Mouse (Mus musculus) cerebellum, adult 11 months (tissue): Measurements from ENCODE around the gene Kif1bp.
A peak's percentile ranks its signal among the peaks of the same experiment; 100 is the strongest.
"Not testable (repeated sequence)": the region's sequence is repeated elsewhere in the genome, so short reads cannot be mapped to it uniquely, and the experiment has no call there.

Experiments
- DNase-seq: peaks from one replicate; pipeline ENCODE4 v3.0.0; 2022

The Kif1bp gene

DNA sequence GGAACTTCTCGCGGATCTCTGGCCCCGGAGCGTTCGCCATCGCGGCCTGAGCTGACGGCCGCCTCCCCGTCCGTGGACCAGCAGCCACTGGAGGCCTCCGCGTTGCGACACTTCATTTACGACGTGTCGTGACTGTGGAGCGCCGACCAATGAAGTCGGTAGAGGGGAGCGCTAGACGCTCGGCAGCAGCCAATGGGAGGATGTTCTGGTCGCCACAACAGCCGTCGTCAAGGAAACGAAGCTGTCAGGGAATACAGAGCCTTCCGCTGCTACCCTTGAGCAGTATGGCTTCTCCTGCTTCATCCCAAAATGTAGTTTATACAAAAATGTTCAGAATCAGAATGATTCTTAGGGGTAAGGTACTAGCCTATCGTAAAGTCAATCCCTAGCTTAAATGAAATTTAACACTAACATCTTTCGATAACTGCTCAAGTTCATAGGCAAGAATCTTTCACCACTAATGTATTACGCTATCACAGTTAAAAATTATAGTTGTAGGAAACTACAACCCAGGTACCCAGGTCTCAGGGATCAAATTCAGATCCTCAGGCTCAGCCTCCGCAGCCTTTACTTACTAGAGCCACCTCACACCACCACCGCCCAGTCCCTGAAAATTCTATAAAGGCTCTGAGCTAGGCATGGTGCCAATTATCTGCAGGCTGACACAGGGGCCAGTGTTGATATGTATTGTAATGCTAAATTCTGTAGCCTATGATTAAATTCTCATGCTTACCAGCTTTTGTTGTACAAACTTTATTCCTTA lies at the start of gene Kif1bp:
Kif1bp (minus strand) TSS at position 120 of the 763 bp plus-strand sequence.
- peak; percentile 94 for DNase-seq

DNA sequence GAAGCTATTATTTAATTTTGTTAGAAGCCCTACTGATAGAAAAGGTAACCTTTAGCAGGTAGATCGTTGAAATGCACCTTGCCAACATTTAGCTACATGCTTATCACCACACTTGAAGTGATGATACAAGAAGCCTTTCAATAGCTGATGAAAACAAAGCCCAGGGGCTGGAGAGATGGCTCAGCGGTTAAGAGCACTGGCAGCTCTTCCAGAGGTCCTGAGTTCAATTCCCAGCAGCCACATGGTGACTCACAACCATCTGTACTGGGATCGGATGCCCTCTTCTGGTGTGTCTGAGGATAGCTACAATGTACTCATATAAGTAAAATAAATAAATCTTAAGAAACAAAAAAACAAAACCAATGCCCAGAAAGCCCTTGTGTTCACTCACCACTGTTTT lies 25.9 kb upstream of the Kif1bp start:
- no peak for DNase-seq

GRCm38 (mm10) chr10:62603233-62604030 lies 25.2 kb upstream of the Kif1bp start:
- no peak for DNase-seq

- DNase-seq, result peak; percentile 78
These were observed 24.2 kb upstream of the Kif1bp start, which contains the start of gene Ddx21 for GRCm38 (mm10) chr10:62602177-62603040. TSS of gene Ddx21 (minus strand) at chr10:62602281.

- no peak for DNase-seq
These were observed 23.5 kb upstream of the Kif1bp start for GRCm38 (mm10) chr10:62601833-62602176.

DNA sequence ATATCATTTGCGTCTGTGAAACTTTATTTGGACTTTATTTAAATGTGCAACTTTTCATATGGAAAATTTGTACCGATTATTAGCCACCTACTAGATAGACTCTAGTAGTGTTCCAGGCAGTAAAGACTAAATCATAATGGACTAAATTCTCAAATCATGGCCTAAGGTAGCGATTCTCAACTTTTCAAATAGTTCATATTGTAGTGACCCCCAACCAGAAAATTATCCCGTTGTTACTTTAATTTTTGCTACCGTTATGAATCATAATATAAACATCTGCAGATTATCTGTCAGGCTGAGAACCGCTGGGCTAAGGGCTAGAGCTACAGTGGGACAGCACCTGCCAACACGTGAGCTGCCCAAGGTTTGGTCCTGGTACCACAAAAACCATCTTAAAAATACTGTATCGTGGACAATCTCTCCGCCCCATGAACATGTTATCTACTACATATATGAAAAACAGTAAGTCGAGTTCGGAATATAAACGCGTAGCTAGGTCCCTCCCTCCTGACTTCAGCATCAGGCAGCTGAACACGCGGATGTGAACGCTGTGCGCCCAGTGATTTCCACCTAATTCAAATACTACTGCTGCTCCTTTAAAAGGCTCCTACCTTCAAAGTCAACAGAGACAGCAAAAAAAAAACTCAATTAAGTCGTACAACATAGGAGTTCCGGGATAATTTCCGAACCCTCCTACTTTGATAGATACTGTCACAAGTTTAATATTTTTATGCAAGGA lies 23.0 kb upstream of the Kif1bp start:
- no peak for DNase-seq

- DNase-seq, result no peak
These were observed 21.8 kb upstream of the Kif1bp start for GRCm38 (mm10) chr10:62600056-62600455.

GRCm38 (mm10) chr10:62599311-62599710 lies 21.1 kb upstream of the Kif1bp start:
- not testable (repeated sequence) for DNase-seq

- no peak for DNase-seq
These were observed 14.2 kb upstream of the Kif1bp start for GRCm38 (mm10) chr10:62592496-62592895.

DNA sequence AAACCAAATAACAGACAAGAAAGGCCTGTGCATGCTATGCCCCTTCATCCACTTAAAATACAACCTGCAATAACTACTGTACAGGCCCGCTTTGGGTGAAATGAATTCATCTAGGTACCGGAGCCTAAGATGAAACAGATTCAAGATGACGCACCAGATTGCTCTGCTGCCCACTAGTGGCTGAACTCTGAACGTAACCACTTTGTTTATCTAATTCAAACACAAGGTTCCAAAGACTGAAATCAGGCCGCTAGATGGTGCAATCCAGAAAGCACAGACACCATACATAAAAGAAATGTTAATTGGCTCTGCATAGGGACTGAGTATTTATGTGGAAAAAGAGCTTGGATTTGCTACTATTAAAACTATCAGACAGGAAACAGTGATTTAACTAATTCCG lies 11.9 kb upstream of the Kif1bp start:
- peak; percentile 78 for DNase-seq

DNA sequence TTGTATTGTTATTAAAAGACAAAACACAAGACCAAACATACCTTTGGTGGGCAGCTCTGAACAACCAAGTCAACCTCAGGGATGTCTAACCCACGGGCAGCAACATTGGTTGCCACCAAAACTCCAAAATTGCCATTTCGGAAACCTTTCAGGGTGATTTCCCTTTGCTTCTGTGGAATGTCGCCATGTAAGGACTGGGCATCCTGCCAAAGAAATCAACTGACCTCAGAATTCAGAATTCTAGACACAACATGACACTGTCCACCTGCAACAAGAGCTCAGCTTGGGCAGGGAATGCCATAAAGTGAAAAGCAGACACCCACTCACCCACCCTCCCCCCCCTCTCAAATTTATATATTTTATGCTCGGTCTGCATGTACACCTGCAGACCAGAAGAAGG lies 10.4 kb upstream of the Kif1bp start:
- DNase-seq, result no peak

- DNase-seq, result no peak
These were observed 5.0 kb upstream of the Kif1bp start for GRCm38 (mm10) chr10:62583245-62583644.

DNA sequence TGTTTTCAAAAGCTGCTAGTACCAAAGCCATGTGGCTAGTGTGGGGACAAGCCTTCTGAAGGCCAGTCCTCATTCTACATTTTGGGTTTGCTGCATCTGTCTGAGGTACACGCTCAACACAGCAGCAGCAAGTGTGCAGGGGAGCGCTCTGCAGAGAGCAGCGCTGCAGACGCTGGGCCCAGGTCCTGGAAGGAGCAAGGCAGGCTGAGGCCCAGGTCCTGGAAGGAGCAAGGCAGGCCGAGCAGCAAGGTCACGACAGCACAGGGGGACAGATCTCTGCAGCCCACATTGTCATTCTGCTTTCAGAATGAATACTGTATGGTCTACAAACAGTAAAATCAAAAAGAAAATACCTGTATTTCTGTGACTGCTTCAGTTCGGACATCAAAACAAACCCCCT lies 4.4 kb upstream of the Kif1bp start:
- no peak for DNase-seq

- no peak for DNase-seq
These were observed 4.0 kb upstream of the Kif1bp start for GRCm38 (mm10) chr10:62582263-62582662.

GRCm38 (mm10) chr10:62579129-62579528 lies 872 bp upstream of the Kif1bp start:
- not testable (repeated sequence) for DNase-seq

DNA sequence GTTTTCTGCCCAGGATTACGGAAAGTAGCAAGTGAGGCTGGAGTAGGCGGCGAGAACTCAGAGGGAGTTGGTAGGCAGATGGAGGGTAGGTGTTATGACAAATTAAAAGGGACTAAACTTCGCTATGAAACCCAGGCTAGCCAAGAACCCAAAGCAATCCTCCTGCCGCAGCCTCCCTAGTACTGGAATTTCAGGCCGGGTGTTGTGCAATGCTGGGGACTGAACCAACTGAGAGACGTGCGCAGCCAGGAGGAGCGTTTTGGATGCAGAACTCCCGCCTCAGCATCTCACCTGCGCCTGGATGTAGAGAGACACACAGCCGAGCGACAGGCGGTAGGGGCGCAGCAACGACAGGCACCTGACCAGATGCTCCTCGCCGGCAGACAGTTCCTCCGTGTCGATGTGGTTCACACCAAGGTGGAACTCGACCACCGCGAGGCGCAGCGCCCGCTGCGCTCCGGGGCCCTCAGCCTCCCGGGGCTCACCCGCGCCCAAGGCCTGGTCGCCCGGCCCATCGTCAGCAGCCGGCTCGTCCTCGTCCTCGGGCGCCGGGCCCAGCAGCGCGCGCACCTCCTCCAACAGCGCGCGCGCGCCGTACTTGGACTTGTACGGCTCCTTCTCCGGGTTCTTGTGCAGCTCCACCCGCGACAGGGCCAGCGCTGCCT lies 452 bp downstream of the Kif1bp start:
- no peak for DNase-seq

DNA sequence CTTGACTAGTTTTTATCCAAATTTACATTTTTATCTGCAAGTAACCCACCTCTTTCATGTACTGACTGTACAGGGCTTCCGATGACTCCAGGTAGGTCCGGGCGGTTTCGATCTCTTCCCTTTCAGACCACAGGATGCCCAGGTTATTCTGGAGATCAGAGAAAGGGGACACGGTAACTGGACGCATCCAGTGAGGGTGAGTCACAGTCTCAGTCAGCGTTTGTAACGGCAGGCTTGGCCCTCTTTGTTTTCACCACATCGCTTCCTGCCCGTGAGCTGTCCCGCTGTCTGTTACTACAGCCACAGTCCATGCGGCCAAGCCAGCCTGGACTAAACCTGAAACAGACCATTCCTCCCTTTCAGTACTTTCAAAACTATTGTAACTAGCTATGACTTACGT lies 3.3 kb downstream of the Kif1bp start:
- no peak for DNase-seq

DNA sequence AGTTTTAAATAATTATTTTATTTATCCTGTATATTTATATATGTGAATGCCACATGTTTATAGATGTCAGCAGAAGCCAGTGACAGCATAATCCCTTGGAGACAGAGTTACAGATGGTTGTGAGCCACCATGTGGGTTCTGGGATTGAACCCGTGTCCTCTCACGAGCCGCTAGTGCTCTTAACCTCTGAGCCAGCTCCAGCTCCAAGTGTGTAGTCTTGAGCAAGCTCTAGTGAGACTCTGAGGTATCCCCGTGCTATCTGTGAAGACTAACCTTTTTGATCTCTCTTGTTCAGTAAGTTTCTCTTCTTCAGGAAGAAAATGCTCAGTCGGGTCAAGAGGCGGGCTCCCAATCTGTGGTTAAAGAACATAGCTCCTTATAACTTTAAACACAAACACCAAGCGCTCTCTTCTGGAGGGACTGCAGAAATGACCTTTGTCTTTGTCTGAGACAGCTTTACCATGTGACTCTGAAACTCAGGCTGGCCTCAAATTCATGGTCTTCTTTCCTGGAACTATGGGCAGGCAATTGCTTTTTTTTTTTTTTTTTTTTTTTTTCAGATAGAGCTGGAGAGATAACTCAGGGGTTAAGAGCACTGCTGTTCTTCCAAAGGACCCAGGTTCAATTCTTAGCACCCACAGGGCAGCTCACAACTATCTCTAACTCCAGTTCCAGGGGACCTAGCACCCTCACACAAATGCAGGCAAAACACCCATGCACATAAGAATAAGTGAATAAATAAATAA lies 8.0 kb downstream of the Kif1bp start:
- DNase-seq, result no peak

DNA sequence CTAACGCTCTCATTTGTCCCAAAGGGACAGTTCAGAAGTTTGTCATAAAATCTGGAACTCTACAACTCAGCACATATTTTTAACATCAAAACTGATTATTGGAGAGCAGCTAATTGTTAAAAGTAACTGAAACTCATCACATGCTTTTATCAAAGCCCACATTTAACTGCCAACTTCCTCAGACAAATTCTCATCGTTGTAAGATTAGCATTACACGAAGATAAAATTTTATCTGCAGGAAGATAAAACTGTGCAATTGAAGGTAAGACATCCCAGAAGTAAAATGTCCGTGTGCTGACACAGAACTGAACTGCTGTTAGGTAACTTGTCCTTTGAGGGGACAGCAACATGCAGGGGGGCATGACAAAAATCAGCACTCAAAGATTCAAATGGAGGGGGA lies 9.4 kb downstream of the Kif1bp start:
- no peak for DNase-seq

- no peak for DNase-seq
These were observed 20.5 kb downstream of the Kif1bp start for GRCm38 (mm10) chr10:62557736-62558135.

DNA sequence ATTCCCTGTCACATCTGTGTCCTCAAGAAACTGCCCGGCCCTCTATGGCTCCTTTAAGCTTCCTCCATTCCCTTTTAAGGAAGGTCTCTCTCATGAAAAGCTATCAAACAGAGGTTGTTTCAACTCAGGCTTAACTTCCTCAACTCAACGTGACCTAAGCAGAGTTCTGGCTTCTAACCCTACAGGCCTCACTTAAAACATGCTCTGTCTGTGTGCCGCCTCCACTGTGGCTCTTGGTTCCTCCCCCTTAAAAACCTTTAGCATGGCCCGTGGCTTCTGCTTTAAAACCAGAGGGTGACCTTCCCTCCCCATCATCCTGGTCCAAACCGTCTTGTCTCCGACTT lies 21.7 kb downstream of the Kif1bp start:
- no peak for DNase-seq
